Mouse (Mus musculus) embryonic stem cell, embryonic (primary cell): ENCODE measurements around the gene Rusc2.

Experiments
- CTCF ChIA-PET, 4 experiments: fragments of 300-600 bp in 2 of 4; fragments of 350-600 bp in 2 of 4; sonication (Branson Sonifier 250); formaldehyde crosslinking; loops; one replicate each; lab custom pipeline; 2022; ENCODE audit warnings: inconsistent platforms in 2 of 4; lab: Charles Lee
- POLR2A ChIA-PET, 4 experiments: fragments of 300-600 bp in 2 of 4; fragments of 350-600 bp in 2 of 4; sonication (Branson Sonifier 250); formaldehyde crosslinking; loops; one replicate each; lab custom pipeline; 2022; ENCODE audit warnings: antibody characterized with exemption in 4 of 4, inconsistent platforms in 1 of 4; lab: Charles Lee

Gene Rusc2

DNA sequence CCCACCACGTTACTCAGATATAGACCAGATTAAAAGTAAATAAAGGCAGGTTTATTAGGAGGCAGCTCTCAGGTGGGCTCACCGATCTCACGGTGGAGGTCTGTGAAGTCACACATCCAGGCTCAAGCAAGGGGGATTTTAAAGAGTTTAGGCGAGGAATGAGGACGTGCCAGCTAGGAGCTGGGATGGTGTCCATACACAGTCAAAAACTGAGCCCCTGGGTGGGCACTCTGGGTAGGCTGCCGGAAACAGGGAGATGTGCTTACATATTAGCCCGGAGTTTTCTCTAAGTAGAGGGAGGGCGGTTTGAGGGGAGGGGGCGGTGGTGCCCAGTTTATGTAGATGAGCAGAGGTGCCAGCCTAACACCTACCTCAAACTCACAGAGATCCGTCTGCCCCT is 828 bp upstream of the Rusc2 start:
- ChIA-PET POLR2A (interaction anchor here in 1 of 4 experiments (1.3 kb wide), 1 partner anchor 26 kb away, joined by 4 read pairs; no protein-coding TSS in a partner anchor), CTCF (interaction anchor here in 2 of 4 experiments (0.6 to 1.0 kb wide), 3 partner anchors 9 to 1738 kb away, joined by 3 to 4 read pairs (median 4); no protein-coding TSS in a partner anchor)

DNA sequence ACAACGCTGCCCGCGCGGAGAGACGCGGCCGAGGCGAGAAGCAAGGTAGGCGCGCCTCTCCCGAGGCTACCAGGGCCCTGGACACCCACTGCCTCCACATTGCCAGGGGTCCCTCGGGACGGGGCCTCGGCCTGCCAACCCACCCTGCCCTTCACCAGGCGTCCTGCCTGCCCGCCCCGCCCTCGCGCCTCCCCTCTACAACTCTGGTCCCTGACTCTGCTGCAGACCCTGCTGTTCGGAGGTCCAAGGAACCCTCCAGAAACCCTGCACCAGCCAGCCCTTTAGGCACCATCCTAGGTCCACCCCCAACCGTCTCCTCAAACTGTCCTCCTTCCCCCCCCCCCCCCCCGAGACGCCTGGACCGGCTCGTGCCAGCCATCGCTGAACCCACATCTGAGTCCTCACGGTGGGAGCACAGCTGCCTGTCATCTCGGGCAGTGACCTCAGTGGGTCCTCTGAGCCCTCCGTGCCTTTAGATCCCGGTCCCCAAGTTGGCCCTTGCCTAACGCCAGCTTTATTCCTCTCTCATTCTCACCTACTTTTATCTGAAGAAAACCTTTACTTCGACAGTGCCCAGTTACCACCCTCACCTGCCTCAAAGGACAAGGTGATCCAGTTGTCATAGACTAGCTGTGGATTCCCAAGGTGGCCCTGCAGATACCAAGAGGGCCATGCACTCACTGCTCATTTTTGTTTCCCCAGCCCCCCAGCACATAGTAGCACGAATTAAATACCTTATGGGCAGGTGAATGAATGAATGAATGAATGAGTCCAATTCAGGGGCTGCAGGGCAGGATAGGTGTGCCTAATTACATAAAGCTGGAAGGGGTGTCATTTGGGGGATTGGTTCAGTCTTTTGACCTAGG is 609 bp downstream of the Rusc2 start:
- ChIA-PET POLR2A (interaction anchor here (0.6 to 3.5 kb wide), 24 partner anchors 10 to 297 kb away, joined by 3 to 19 read pairs (median 4); partner anchors contain the start of gene Ccdc107 (in 1 of the 4)), CTCF (interaction anchor here (0.5 to 1.2 kb wide), 12 partner anchors 9 to 351 kb away, joined by 3 to 16 read pairs (median 4); partner anchors contain the start of gene Stoml2 (in 1 of the 4))

DNA sequence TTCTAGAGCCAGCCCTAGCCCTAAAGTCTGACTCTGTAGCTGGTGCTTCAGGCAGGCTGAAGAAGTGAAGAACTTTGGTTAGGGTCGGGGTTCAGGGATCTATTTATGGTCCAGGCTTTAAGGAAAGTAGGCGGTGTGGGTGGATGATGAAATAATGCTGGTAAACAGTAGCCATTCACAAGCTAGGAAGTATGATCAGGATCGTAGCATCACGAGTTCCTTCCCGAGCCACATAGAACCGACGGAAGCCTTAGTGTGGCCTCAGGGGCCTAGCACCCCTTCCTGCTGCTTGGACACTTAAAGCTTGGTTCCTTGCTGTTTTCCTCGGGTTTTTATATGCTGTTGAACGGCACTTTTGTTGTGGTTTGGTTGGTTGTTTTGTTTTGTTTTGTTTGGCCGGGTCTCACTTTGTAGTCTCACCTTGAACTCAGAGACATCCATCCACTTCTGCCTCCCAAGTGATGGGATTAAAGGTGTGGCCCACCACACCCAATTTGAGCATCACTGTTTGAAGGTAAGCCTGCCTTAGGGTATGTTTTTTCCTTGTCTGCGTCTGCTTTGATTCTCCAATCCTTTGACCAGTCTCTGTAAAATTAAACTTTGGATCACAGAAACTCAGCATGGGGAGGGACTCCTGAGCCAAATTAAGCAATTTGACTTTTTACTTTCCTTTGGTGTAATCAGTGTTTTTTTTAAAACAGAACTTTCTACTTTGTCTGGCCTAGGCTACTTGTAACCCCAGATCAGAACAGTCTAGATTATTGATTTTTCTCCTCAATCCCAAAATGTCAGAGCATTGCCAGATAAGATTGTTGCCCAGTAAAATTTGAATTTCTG is 1.7 kb downstream of the Rusc2 start:
- ChIA-PET POLR2A (interaction anchor here (0.6 to 3.5 kb wide), 25 partner anchors 10 to 449 kb away, joined by 3 to 19 read pairs (median 4); partner anchors contain the start of genes Atp8b5 (in 1 of the 4) and Ccdc107 (in 1 of the 4)), CTCF (interaction anchor here (0.6 to 1.2 kb wide), 8 partner anchors 8 to 352 kb away, joined by 3 to 16 read pairs (median 5); partner anchors contain the start of gene Stoml2 (in 1 of the 4))

DNA sequence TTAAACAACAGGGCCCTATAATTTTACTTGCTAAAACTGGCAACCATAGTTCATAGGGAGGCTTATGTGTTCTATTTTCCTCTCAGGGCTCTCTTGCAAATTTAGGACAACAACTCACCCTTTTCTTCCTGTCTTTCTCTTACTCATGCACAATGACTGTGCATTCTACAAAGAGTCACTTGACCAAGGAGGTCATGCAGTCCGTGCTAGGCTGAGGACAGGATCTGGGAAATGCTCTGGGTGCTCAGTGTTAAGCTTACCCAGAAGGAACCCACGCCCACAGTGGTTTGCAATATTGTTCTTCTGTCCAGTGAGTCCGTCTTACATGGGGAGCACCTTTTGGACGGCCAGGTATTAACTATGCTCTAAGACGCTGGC is 2.3 kb downstream of the Rusc2 start:
- ChIA-PET POLR2A (interaction anchor here in 1 of 4 experiments (1.7 to 3.5 kb wide), 2 partner anchors 15 to 49 kb away, joined by 5 to 14 read pairs; no protein-coding TSS in a partner anchor), CTCF (no interaction called here)

DNA sequence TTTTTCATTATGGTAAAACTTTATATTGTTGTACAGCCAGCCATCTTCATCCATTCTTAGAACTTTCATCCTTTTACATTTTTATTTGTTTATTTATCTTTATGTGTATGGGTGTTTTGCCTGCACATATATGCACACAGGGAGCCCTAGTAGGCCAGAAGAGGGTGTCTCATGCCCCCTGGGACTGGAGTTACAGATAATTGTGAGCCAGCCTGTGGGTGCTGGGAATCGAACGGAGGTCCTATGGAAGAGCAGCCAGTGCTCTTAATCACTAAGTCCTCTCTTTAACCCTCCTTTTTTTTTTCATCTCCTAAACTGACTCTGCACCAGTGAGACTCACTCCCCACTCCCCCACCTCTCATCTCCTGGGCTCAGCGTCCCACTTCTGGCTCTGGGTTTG is 2.8 kb downstream of the Rusc2 start:
- CTCF ChIA-PET, result no interaction called here
- POLR2A ChIA-PET, result interaction anchor here in 1 of 4 experiments (1.3 to 3.5 kb wide), 3 partner anchors 15 to 50 kb away, joined by 3 to 14 read pairs (median 5); no protein-coding TSS in a partner anchor

DNA sequence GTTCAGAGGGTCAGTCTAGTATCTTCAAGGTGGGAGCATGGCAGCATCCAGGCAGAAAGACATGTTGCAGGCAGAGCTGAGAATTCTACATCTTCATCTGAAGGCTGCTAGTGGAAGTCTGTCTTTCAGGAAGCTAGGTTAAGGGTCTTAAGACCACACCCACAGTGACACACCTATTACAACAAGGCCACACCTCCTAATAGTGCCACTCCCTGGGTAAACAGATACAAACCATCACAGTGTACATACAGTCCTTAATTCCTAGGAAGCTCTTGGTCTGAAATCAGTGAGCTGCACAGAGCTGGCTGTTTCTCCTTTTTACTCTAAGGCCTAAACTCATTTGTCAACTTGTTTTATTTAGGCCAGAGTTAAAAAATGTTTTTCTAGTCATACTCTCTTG is 5.2 kb downstream of the Rusc2 start:
- POLR2A ChIA-PET, result interaction anchor here in 3 of 4 experiments (1.5 to 2.3 kb wide), 4 partner anchors 12 to 340 kb away, joined by 3 to 6 read pairs (median 5); no protein-coding TSS in a partner anchor
- CTCF ChIA-PET, result interaction anchor here in 2 of 4 experiments (0.6 to 1.0 kb wide), 3 partner anchors 8 to 340 kb away, joined by 3 read pairs; no protein-coding TSS in a partner anchor

DNA sequence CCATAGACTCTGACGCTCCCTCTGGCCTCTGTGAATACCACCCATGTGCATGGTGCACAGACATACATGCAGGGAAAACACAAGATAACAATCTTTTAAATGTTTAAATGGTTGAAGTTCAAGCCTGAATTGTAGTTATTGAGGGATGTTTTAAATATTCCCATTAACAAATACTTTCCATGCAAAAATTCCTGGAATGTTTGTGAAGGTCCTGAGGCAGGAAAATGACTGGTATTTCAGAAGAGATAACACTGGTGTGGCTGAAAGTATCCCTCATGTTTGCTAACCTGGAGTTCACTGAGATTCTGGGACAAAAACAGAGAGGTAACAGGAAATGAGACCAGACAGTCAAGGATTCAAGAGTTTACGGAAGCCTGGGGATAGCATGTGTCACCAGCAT is 7.6 kb downstream of the Rusc2 start:
- CTCF ChIA-PET, result interaction anchor here in 2 of 4 experiments (0.9 to 1.3 kb wide), 3 partner anchors 10 to 42 kb away, joined by 3 to 4 read pairs (median 3); no protein-coding TSS in a partner anchor
- POLR2A ChIA-PET, result interaction anchor here in 2 of 4 experiments (0.6 to 1.2 kb wide), 5 partner anchors 9 to 122 kb away, joined by 3 to 4 read pairs (median 3); partner anchors contain the start of gene Atp8b5 (in 1 of the 2)

DNA sequence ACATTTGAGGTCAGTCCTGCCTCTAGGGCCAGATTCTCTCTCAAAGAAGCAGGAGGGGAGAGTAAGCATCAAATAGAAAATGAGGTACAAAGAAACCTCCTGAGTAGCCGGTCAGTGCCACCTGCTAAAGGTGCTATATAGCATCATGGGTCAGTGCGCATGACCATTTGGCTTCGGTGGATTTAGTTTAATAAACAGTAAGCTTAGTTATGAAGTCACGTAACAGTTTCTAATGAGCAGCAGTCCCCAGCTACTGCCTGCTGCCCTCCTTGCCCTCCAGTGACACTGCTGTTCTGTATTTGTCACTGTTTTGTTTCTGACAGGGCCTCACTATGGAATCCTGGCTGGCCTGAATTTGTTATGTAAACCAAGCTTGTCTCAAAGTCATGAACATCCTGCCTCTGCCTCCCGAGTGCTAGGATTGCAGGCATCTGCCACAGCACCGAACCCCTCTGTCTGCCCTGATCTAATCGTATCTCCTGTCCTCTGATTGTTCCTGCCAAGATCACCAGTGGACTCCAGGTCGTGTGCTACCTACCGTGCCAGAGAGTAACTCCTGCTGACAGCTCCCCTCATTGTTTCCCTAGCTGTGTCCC is 8.2 kb downstream of the Rusc2 start:
- POLR2A ChIA-PET, result interaction anchor here in 2 of 4 experiments (0.6 to 1.2 kb wide), 7 partner anchors 9 to 123 kb away, joined by 3 to 4 read pairs (median 3); partner anchors contain the start of gene Atp8b5 (in 1 of the 2)
- CTCF ChIA-PET, result interaction anchor here in 3 of 4 experiments (0.6 to 1.3 kb wide), 4 partner anchors 9 to 343 kb away, joined by 3 to 4 read pairs (median 4); no protein-coding TSS in a partner anchor

DNA sequence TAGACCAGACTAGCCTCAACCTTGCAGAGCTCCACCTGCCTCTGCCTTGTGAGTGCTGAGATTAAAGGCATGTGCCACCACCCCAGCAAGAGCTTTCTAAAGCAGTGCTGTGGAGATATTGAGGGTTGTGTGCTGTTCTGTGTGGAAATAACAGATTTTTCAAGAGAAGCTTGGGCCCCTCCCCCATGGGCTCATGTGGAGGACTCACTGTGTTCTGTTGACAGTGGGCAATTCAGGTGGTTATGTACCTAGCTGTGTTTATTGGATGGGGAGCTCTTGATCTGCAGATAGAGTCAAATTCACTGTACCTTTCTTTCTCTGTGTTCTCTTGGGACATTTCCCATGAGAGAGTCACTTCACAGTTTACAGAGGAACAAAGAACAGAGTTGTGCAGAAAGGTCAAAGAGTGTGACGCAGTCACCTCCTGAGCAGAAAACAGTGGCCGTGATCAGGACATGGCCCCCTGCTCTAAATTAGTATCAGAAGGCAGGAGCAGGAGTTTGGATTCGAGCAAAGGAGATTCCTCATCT is 9.8 kb downstream of the Rusc2 start:
- POLR2A ChIA-PET, result interaction anchor here in 1 of 4 experiments (0.9 kb wide), 1 partner anchor 333 kb away, joined by 3 read pairs; the partner anchor contains the start of gene Unc13b
- CTCF ChIA-PET, result interaction anchor here in 2 of 4 experiments (0.6 to 1.0 kb wide), 2 partner anchors 9 to 354 kb away, joined by 6 to 9 read pairs; no protein-coding TSS in a partner anchor

DNA sequence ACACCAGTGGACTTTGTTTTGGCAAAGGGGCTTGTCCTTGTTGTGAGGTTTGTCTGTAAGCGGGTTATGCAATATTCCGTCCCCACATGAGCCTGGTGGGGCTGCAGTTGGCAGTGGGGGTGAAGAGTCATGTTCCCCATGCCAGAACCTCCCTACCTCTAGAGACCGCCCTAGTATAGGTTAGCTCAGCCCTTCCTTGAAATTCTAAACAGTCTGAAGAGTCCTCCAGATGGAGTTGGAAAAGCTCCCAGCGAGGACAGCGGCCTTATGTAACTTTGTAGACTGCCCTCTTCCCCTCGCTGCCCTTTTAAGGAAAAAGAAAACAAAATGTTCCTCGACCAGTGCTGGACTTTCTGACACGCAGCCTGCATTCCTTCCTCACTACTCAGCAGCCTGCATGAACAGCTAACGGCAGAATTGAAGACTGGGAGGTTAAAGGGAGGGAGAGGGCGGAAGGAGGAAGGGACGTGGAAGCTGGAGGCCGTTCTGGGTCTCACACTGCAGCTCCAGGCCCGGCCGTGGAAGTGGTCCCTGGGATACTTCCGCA is 12.6 kb downstream of the Rusc2 start:
- ChIA-PET POLR2A (interaction anchor here (0.6 to 2.3 kb wide), 6 partner anchors 10 to 12 kb away, joined by 3 to 13 read pairs (median 4); no protein-coding TSS in a partner anchor), CTCF (interaction anchor here in 2 of 4 experiments (0.6 to 1.6 kb wide), 4 partner anchors 8 to 37 kb away, joined by 3 to 5 read pairs (median 4); partner anchors contain the start of gene Rusc2 (in 1 of the 2))

DNA sequence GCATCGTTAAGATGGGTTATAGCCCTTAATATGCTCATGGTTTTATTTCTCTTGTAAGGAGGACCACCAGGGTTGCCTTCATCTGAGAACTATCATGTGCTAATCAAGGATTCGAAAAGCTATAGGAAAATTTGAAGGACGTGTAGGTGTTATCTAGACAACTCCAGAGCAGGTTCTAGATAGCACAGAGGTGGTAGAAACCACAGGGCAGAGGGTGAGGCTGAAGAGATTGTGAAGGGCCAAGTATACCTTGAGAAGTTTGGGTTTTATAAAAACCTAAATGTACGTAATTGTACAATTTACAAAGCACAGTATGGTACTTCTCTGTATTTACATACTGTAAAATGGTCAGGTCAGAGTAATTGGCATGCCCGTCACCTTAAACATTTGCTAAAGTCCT is 13.4 kb downstream of the Rusc2 start:
- CTCF ChIA-PET, result interaction anchor here in 2 of 4 experiments (0.6 to 1.6 kb wide), 3 partner anchors 8 to 37 kb away, joined by 3 to 5 read pairs (median 4); no protein-coding TSS in a partner anchor
- POLR2A ChIA-PET, result interaction anchor here (0.6 to 2.3 kb wide), 7 partner anchors 9 to 13 kb away, joined by 3 to 13 read pairs (median 4); no protein-coding TSS in a partner anchor

DNA sequence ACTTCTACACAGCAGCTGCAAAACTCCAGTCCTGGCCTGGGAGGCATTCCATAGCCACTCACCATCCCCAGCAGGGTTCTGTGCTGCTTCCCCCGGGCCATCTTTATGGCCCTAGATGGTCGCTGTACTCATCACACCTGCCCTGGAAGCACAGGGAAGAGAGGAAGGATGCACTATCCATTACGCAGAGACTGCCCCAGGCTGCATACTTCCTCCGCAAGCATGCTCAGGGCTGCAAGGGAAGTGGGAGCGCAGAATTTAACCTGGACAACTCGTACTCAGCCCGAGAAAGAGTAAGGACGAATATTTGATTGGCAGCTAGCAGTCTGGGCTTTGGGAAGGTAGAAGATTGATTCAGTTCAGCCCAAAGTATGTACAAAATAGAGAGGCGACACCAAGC is 14.1 kb downstream of the Rusc2 start:
- POLR2A ChIA-PET, result interaction anchor here in 2 of 4 experiments (0.9 to 1.7 kb wide), 2 partner anchors 10 to 13 kb away, joined by 3 to 4 read pairs; no protein-coding TSS in a partner anchor
- CTCF ChIA-PET, result interaction anchor here in 1 of 4 experiments (1.6 kb wide), 1 partner anchor 10 kb away, joined by 5 read pairs; no protein-coding TSS in a partner anchor

DNA sequence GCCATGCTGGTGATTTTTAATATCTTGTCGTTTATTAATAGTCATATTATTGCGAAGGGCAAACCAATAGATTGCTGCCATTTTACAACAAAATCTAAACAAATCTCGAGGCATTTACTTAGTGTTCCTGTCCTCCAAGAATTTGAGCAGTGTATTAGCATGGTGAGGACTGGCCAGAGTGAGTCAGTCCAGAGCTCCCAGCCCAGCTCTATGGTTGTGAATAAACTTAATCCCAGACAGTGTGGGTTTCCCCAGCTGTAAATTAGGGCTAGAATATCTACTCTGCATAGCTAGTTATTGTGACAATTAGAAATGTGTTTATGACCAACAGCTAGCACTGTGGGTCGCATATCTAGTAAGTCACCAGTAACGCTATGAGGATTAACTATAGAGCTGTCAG is 14.6 kb downstream of the Rusc2 start:
- POLR2A ChIA-PET, result interaction anchor here in 1 of 4 experiments (1.7 kb wide), 1 partner anchor 10 kb away, joined by 4 read pairs; no protein-coding TSS in a partner anchor
- CTCF ChIA-PET, result no interaction called here

DNA sequence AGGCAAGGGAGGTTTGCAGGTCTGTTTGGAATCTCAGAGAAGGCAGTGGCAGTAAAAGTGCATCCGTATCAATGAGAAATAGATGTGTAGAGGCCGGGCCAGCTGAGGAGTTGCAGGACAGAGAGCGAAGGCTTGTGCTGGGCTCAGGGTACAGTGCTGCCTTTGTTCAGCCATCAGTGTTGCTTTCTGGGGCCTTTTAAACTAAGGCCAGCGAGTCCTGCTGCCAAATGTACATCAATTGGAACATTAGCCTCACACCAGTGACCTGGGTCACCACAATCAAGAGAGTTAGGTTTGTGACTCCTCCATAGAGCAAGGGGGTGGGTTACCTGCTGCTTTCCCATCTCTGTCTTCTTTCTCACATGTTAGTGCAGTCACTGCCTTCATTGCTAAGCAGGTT is 16.2 kb downstream of the Rusc2 start:
- CTCF ChIA-PET, result interaction anchor here in 1 of 4 experiments (0.8 kb wide), 1 partner anchor 9 kb away, joined by 3 read pairs; no protein-coding TSS in a partner anchor

DNA sequence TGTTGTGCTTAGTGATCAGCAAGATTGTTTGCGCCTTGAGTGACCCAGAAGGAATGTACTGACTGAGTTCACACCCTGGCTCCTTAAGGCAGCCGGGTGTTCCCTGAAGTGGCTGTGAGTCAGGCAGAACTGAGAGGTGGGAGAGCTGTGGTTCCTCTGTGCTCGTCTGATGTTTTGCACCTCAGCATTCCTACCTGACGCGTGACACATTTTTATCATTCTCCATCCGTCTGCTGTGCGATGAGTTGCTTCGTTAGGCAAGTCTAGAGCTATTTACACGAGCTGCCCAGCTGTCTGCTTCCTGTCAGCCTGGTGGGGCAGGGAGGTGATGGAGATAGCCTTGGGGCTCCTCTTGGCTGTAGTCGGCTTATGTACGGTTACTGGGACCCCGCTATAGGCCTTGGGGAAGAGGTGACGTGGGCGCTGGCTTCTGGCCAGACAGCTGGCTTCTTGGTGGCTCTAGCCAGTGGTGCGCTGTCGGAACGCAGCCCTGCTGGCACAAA is 17.1 kb downstream of the Rusc2 start:
- ChIA-PET CTCF (interaction anchor here in 3 of 4 experiments (0.8 to 1.6 kb wide), 5 partner anchors 8 to 33 kb away, joined by 3 read pairs; partner anchors contain the start of gene Rusc2 (in 1 of the 3)), POLR2A (interaction anchor here (0.7 to 2.8 kb wide), 21 partner anchors 9 to 397 kb away, joined by 3 to 14 read pairs (median 4); partner anchors contain the start of genes Arhgef39 (in 2 of the 4) and Rusc2 (in 2 of the 4))

More for the DNA sequence above, 16.2 kb downstream of the Rusc2 start:
- POLR2A ChIA-PET, result interaction anchor here (1.2 to 2.8 kb wide), 6 partner anchors 10 to 16 kb away, joined by 3 to 14 read pairs (median 7); partner anchors contain the start of gene Rusc2 (in 2 of the 4)
